Mouse (Mus musculus): ENCODE data around the gene Ptprd.

- TF ChIP-seq CTCF (IDR thresholded peaks at IDR 0.05; ENCODE audit: insufficient read depth, low read depth, low read length) (no peak), POLR2A (IDR thresholded peaks at IDR 0.05; ENCODE audit: insufficient read depth, low read depth, low read length) (no peak)
These were observed 1891.9 kb downstream of the Ptprd start for GRCm38 (mm10) chr4:76319874-76320273.

Measured in olfactory bulb, adult 2 months (tissue).